Mouse (Mus musculus) frontal cortex, postnatal 10 days (tissue): ENCODE measurements at regions not wholly inside any gene's neighbourhood (a gene's known extent, or its start where the extent isn't known, plus 50 kb on each side); places are given as distances from the start of the nearest gene placed in this dataset.
A peak's percentile ranks its signal among the peaks of the same experiment; 100 is the strongest.

Experiments used
- DNase-seq, 2 experiments: peaks; one replicate each; pipeline ENCODE4 v3.0.0; 2022; ENCODE audit warnings: low spot score in 2 of 2, mixed read lengths in 1 of 2

- no peak for DNase-seq
These were observed 55.4 kb downstream of the Uncx start for GRCm38 (mm10) chr5:139598715-139599114.

- DNase-seq = no peak
These were observed 56.1 kb downstream of the Uncx start for GRCm38 (mm10) chr5:139599191-139599937.

- no peak for DNase-seq
These were observed 56.9 kb downstream of the Uncx start for GRCm38 (mm10) chr5:139600213-139600612.

GRCm38 (mm10) chr5:139602860-139603259, 59.6 kb downstream of the Uncx start:
- DNase-seq = no peak

GRCm38 (mm10) chr5:139603535-139603934, 60.2 kb downstream of the Uncx start:
- no peak for DNase-seq

GRCm38 (mm10) chr5:139604327-139604726, 61.0 kb downstream of the Uncx start:
- DNase-seq = no peak

GRCm38 (mm10) chr5:139610610-139611520, 67.6 kb downstream of the Uncx start:
- no peak for DNase-seq

- DNase-seq = no peak
These were observed 68.9 kb downstream of the Uncx start for GRCm38 (mm10) chr5:139612224-139612623.

GRCm38 (mm10) chr5:139612676-139613075, 69.4 kb downstream of the Uncx start:
- DNase-seq = no peak

GRCm38 (mm10) chr5:139613601-139614000, 70.3 kb downstream of the Uncx start:
- DNase-seq = no peak

GRCm38 (mm10) chr5:139619301-139620161, 76.2 kb downstream of the Uncx start:
- DNase-seq = no peak

GRCm38 (mm10) chr5:139625871-139626460, 82.7 kb downstream of the Uncx start:
- DNase-seq = peak in 1 of 2 experiments; percentile 10

GRCm38 (mm10) chr5:139627552-139627951, 84.3 kb downstream of the Uncx start:
- no peak for DNase-seq

GRCm38 (mm10) chr5:139637028-139637427, 93.7 kb downstream of the Uncx start:
- DNase-seq = no peak

GRCm38 (mm10) chr5:139640652-139641612, 95.2 kb downstream of the Micall2 start:
- no peak for DNase-seq

GRCm38 (mm10) chr5:139644816-139645215, 91.3 kb downstream of the Micall2 start:
- DNase-seq = no peak

- no peak for DNase-seq
These were observed 85.1 kb downstream of the Micall2 start for GRCm38 (mm10) chr5:139651041-139651440.
